Mouse (Mus musculus): ENCODE data around the gene Fam163a. TPM values are rescaled to one million over a fixed set of nuclear protein-coding genes. Genes with fewer than 3 reads are reported as not detected.
A peak's percentile ranks its signal among the peaks of the same experiment; 100 is the strongest.
"Not testable (repeated sequence)": the region's sequence is repeated elsewhere in the genome, so short reads cannot be mapped to it uniquely, and the experiment has no call there.

Gene Fam163a
- total RNA-seq, 1 experiment, result 0.09 TPM

- H3K9ac ChIP-seq (ENCODE audit: insufficient read depth, low read depth, low read length, poor library complexity, severe bottlenecking), result peak overlapping the region; percentile 29; the same call in 1 of the 2 replicates
- H3K9me3 ChIP-seq (ENCODE audit: control insufficient read depth, insufficient read depth, low read depth, low read length), result no peaks in the 10 kb centered on the region
- no peak overlapping the region for H3K27ac ChIP-seq (ENCODE audit: insufficient read depth, low read depth, low read length, poor library complexity, severe bottlenecking)
- H3K4me3 ChIP-seq (ENCODE audit: insufficient read depth in 1 of 2, low read depth in 1 of 2, low read length in 2 of 2, poor library complexity in 1 of 2, severe bottlenecking in 1 of 2), result peak overlapping the region; percentile 72 to 76; a peak in 1 of 4 replicates
- no peak for DNase-seq (ENCODE audit: low read depth, low spot score)
- in situ Hi-C loops (cut with MboI; ENCODE audit: low sequenced_read_pairs in 2 of 2, unreplicated experiment in 2 of 2), result no loop called here
- H3K36me3 ChIP-seq (ENCODE audit: control insufficient read depth, insufficient read depth, low read length, poor library complexity, severe bottlenecking), result peaks cover 13% of the 10 kb centered on the region
- H3K4me1 ChIP-seq (ENCODE audit: control insufficient read depth in 2 of 2, insufficient read depth in 2 of 2, low read length in 2 of 2, poor library complexity in 1 of 2), result no peaks in the 10 kb centered on the region
- TF ChIP-seq ZC3H11A (IDR thresholded peaks at IDR 0.05; ENCODE audit: borderline replicate concordance, low read depth, low read length) (no peak), MAFK (IDR thresholded peaks at IDR 0.05; ENCODE audit: insufficient read depth, low read depth, low read length) (no peak), HCFC1 (IDR thresholded peaks at IDR 0.05; ENCODE audit: borderline replicate concordance, insufficient read depth, low read length) (no peak), ZNF384 (IDR thresholded peaks at IDR 0.05; ENCODE audit: low read depth, low read length) (no peak), CHD2 (IDR thresholded peaks at IDR 0.05; ENCODE audit: low read depth, low read length) (no peak)
Observed at GRCm38 (mm10) chr1:156042481-156042880, 162.3 kb downstream of the Fam163a start.

- Histone ChIP-seq H3K36me3 (ENCODE audit: control insufficient read depth, insufficient read depth, low read length, poor library complexity, severe bottlenecking) (peaks cover 12% of the 10 kb centered on the region), H3K27ac (ENCODE audit: insufficient read depth, low read depth, low read length, poor library complexity, severe bottlenecking) (no peak overlapping the region; the same call in 1 of the 2 replicates), H3K4me3 (ENCODE audit: insufficient read depth in 1 of 2, low read depth in 1 of 2, low read length in 2 of 2, poor library complexity in 1 of 2, severe bottlenecking in 1 of 2) (peak overlapping the region; percentile 72 to 76), H3K4me1 (ENCODE audit: control insufficient read depth in 2 of 2, insufficient read depth in 2 of 2, low read length in 2 of 2, poor library complexity in 1 of 2) (no peaks in the 10 kb centered on the region), H3K9ac (ENCODE audit: insufficient read depth, low read depth, low read length, poor library complexity, severe bottlenecking) (peak overlapping the region; percentile 63; the same call in 1 of the 2 replicates), H3K9me3 (ENCODE audit: control insufficient read depth, insufficient read depth, low read depth, low read length) (no peaks in the 10 kb centered on the region)
- TF ChIP-seq HCFC1 (IDR thresholded peaks at IDR 0.05; ENCODE audit: borderline replicate concordance, insufficient read depth, low read length) (no peak), MAFK (IDR thresholded peaks at IDR 0.05; ENCODE audit: insufficient read depth, low read depth, low read length) (no peak), ZNF384 (IDR thresholded peaks at IDR 0.05; ENCODE audit: low read depth, low read length) (no peak), CHD2 (IDR thresholded peaks at IDR 0.05; ENCODE audit: low read depth, low read length) (no peak), ZC3H11A (IDR thresholded peaks at IDR 0.05; ENCODE audit: borderline replicate concordance, low read depth, low read length) (no peak)
- in situ Hi-C loops (cut with MboI; ENCODE audit: low sequenced_read_pairs in 2 of 2, unreplicated experiment in 2 of 2), result no loop called here
- DNase-seq (ENCODE audit: low read depth, low spot score), result no peak
Observed at GRCm38 (mm10) chr1:156041451-156042241, 163.2 kb downstream of the Fam163a start.

DNA sequence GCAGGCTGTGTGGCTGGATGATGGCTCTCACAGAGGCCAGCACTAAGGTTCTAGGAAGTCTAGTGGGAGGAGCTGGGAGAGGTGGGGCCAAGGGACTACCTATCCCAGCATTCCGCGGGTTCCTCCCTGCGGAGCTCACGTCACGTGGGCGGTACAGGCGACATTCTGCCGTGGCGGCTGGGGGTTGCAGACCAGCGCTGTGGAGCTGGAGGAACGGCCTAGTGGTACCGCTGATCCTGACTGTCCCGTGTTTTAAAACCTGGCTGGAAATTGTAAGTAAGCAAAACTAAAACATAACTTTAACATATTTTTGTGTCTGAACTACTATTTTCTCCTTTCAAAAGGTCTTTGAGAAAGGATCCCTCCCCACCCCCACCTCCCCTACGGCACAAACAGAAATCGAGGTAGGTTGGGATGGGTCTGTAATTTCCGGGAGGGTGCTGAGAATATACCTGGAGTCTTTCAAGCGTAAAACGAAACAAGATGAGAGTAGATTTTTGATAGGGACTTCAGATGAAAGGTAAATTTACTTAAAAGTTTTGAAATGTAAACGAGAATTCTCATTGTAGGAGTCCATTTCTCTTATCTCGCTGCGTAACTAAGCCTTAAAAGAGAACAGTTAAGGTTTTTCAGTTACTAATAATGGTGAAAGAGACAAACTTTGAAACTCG is 164.0 kb downstream of the Fam163a start:
- in situ Hi-C loops (cut with MboI; ENCODE audit: low sequenced_read_pairs in 2 of 2, unreplicated experiment in 2 of 2), result no loop called here
- no peak overlapping the region; the same call in 1 of the 2 replicates for H3K27ac ChIP-seq (ENCODE audit: insufficient read depth, low read depth, low read length, poor library complexity, severe bottlenecking)
- peaks cover 11% of the 10 kb centered on the region for H3K36me3 ChIP-seq (ENCODE audit: control insufficient read depth, insufficient read depth, low read length, poor library complexity, severe bottlenecking)
- peak; percentile 94 for DNase-seq (ENCODE audit: low read depth, low spot score)
- no peaks in the 10 kb centered on the region for H3K4me1 ChIP-seq (ENCODE audit: control insufficient read depth in 2 of 2, insufficient read depth in 2 of 2, low read length in 2 of 2, poor library complexity in 1 of 2)
- TF ChIP-seq ZC3H11A (IDR thresholded peaks at IDR 0.05; ENCODE audit: borderline replicate concordance, low read depth, low read length) (no peak), CHD2 (IDR thresholded peaks at IDR 0.05; ENCODE audit: low read depth, low read length) (peak; percentile 42; the same call in 1 of the 2 replicates), HCFC1 (IDR thresholded peaks at IDR 0.05; ENCODE audit: borderline replicate concordance, insufficient read depth, low read length) (peak; percentile 89), ZNF384 (IDR thresholded peaks at IDR 0.05; ENCODE audit: low read depth, low read length) (no peak), MAFK (IDR thresholded peaks at IDR 0.05; ENCODE audit: insufficient read depth, low read depth, low read length) (no peak)
- H3K4me3 ChIP-seq (ENCODE audit: insufficient read depth in 1 of 2, low read depth in 1 of 2, low read length in 2 of 2, poor library complexity in 1 of 2, severe bottlenecking in 1 of 2), result peak overlapping the region; percentile 65 to 76
- H3K9ac ChIP-seq (ENCODE audit: insufficient read depth, low read depth, low read length, poor library complexity, severe bottlenecking), result peak overlapping the region; percentile 38; the same call in 1 of the 2 replicates
- no peaks in the 10 kb centered on the region for H3K9me3 ChIP-seq (ENCODE audit: control insufficient read depth, insufficient read depth, low read depth, low read length)

DNA sequence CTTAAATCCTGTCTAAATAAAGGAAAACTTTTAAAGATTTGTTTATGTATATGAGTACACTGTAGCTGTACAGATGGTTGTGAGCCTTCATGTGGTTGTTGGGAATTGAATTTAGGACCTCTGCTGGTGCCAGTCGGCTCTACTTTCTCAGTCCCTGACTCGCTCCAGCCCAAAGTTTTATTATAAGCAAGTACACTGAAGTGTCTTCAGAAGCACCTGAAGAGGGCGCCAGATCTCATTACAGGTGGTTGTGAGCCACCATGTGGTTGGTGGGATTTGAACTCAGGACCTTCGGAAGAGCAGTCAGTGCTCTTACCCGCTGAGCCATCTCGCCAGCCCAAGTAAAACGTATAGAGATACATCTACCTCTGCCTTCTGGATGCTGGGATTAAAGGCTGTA is 164.8 kb downstream of the Fam163a start:
- DNase-seq (ENCODE audit: low read depth, low spot score), result peak; percentile 62
- H3K9ac ChIP-seq (ENCODE audit: insufficient read depth, low read depth, low read length, poor library complexity, severe bottlenecking); H3K9me3 ChIP-seq (ENCODE audit: control insufficient read depth, insufficient read depth, low read depth, low read length); H3K27ac ChIP-seq (ENCODE audit: insufficient read depth, low read depth, low read length, poor library complexity, severe bottlenecking); H3K36me3 ChIP-seq (ENCODE audit: control insufficient read depth, insufficient read depth, low read length, poor library complexity, severe bottlenecking); in situ Hi-C loops (cut with MboI; ENCODE audit: low sequenced_read_pairs in 2 of 2, unreplicated experiment in 2 of 2); H3K4me1 ChIP-seq (ENCODE audit: control insufficient read depth in 2 of 2, insufficient read depth in 2 of 2, low read length in 2 of 2, poor library complexity in 1 of 2); H3K4me3 ChIP-seq (ENCODE audit: insufficient read depth in 1 of 2, low read depth in 1 of 2, low read length in 2 of 2, poor library complexity in 1 of 2, severe bottlenecking in 1 of 2): not testable (repeated sequence)

Measured in ES-E14 (cell line).